Mouse (Mus musculus) MEL (cell line): ENCODE measurements around the gene Cox7a1. TPM values are rescaled to one million over a fixed set of nuclear protein-coding genes. Genes with fewer than 3 reads are reported as not detected.
A peak's percentile ranks its signal among the peaks of the same experiment; 100 is the strongest.

ENCODE experiments used
- DNase-seq: peaks from one replicate; pipeline ENCODE4 v3.0.0; 2011; ENCODE audit warnings: low read depth, low spot score
- H3K27ac ChIP-seq: 2 replicates; pipeline ENCODE4 v1.5.1; 2012; ENCODE audit warnings: low read depth, mild to moderate bottlenecking, control low read depth, low read length, moderate library complexity; ENCODE audit not compliant: control insufficient read depth
- H3K27me3 ChIP-seq, 2 experiments: fragments of 150-350 bp in 1 of 2; sonication (generic) in 1 of 2; 2 replicates each; pipeline ENCODE4 v1.6.1; 2012; ENCODE audit warnings: low read length in 2 of 2, mild to moderate bottlenecking in 2 of 2, improper control_type of control experiment in 1 of 2, moderate library complexity in 1 of 2; ENCODE audit not compliant: insufficient read depth in 2 of 2, control insufficient read depth in 1 of 2
- H3K36me3 ChIP-seq, 2 experiments: 2 replicates each; pipeline ENCODE4 v1.6.1; 2012 to 2014; ENCODE audit warnings: low read length in 2 of 2, improper control_type of control experiment in 1 of 2, inconsistent platforms in 1 of 2, mild to moderate bottlenecking in 1 of 2; ENCODE audit not compliant: insufficient read depth in 2 of 2, control insufficient read depth in 1 of 2
- H3K4me1 ChIP-seq, 2 experiments: fragments of 150-350 bp in 1 of 2; sonication (generic) in 1 of 2; 2 replicates each; pipeline ENCODE4 v1.6.1; 2012; ENCODE audit warnings: low read length in 2 of 2, improper control_type of control experiment in 1 of 2, mild to moderate bottlenecking in 1 of 2; ENCODE audit not compliant: insufficient read depth in 2 of 2, control insufficient read depth in 1 of 2
- H3K4me3 ChIP-seq, 2 experiments: fragments of 150-350 bp in 1 of 2; sonication (generic) in 1 of 2; 2 replicates each; pipeline ENCODE4 v1.5.1; 2012; ENCODE audit warnings: low read depth in 2 of 2, low read length in 2 of 2, mild to moderate bottlenecking in 2 of 2, moderate library complexity in 2 of 2, control low read depth in 1 of 2, improper control_type of control experiment in 1 of 2; ENCODE audit not compliant: control insufficient read depth in 1 of 2, insufficient read depth in 1 of 2
- H3K79me2 ChIP-seq: 2 replicates; pipeline ENCODE4 v1.6.1; 2012; ENCODE audit warnings: mild to moderate bottlenecking, low read length, moderate library complexity; ENCODE audit not compliant: control insufficient read depth, poor library complexity, insufficient read depth
- H3K9ac ChIP-seq: 2 replicates; pipeline ENCODE4 v1.6.1; 2012; ENCODE audit warnings: low read depth, mild to moderate bottlenecking, control low read depth, low read length, moderate library complexity; ENCODE audit not compliant: control insufficient read depth, poor library complexity, severe bottlenecking
- H3K9me3 ChIP-seq: fragments of 150-350 bp; sonication (generic); replicated peaks from 2 replicates; pipeline ENCODE4 v1.6.1; 2012; ENCODE audit warnings: mild to moderate bottlenecking, low read length, improper control_type of control experiment, moderate library complexity; ENCODE audit not compliant: insufficient read depth
- BHLHE40 ChIP-seq: IDR thresholded peaks from 2 replicates; pipeline ENCODE4 v1.6.1; 2012; ENCODE audit warnings: low read depth, mild to moderate bottlenecking, inconsistent platforms, low read length, improper control_type of control experiment, borderline replicate concordance
- CHD1 ChIP-seq: IDR thresholded peaks from 2 replicates; pipeline ENCODE4 v1.6.1; 2012; ENCODE audit warnings: low read depth, mild to moderate bottlenecking, inconsistent platforms, low read length, improper control_type of control experiment
- CHD2 ChIP-seq: IDR thresholded peaks from 2 replicates; pipeline ENCODE4 v1.6.1; 2011; ENCODE audit warnings: low read length, improper control_type of control experiment
- CTCF ChIP-seq, 3 experiments: IDR thresholded peaks in 2 of 3; conservative IDR thresholded peaks in 1 of 3; 2 replicates each; pipeline ENCODE4 v1.5.1; 2011 to 2012; ENCODE audit warnings: low read length in 3 of 3, low read depth in 2 of 3, mild to moderate bottlenecking in 2 of 3, improper control_type of control experiment in 1 of 3, inconsistent platforms in 1 of 3, mixed read lengths in 1 of 3, moderate library complexity in 1 of 3; ENCODE audit not compliant: control insufficient read depth in 1 of 3, insufficient read depth in 1 of 3, poor library complexity in 1 of 3, severe bottlenecking in 1 of 3
- E2F4 ChIP-seq: IDR thresholded peaks from 2 replicates; pipeline ENCODE4 v1.6.1; 2011; ENCODE audit warnings: low read depth, low read length, improper control_type of control experiment, borderline replicate concordance
- ELF1 ChIP-seq: IDR thresholded peaks from 2 replicates; pipeline ENCODE4 v1.6.1; 2014; ENCODE audit warnings: low read depth, mild to moderate bottlenecking, inconsistent platforms, low read length, improper control_type of control experiment, moderate library complexity
- EP300 ChIP-seq, 2 experiments: IDR thresholded peaks; 2 replicates each; pipeline ENCODE4 v1.6.1; 2011; ENCODE audit warnings: improper control_type of control experiment in 2 of 2, low read length in 2 of 2, low read depth in 1 of 2, mild to moderate bottlenecking in 1 of 2
- ETS1 ChIP-seq: IDR thresholded peaks from 2 replicates; pipeline ENCODE4 v1.6.1; 2012; ENCODE audit warnings: low read depth, mild to moderate bottlenecking, inconsistent platforms, low read length, improper control_type of control experiment, moderate library complexity
- GABPA ChIP-seq: IDR thresholded peaks from 2 replicates; pipeline ENCODE4 v1.6.1; 2012; ENCODE audit warnings: low read depth, mild to moderate bottlenecking, inconsistent platforms, low read length, improper control_type of control experiment, moderate library complexity
- GATA1 ChIP-seq: IDR thresholded peaks from 2 replicates; pipeline ENCODE4 v1.6.1; 2011; ENCODE audit warnings: low read depth, low read length, improper control_type of control experiment
- HCFC1 ChIP-seq: IDR thresholded peaks from 2 replicates; pipeline ENCODE4 v1.6.1; 2012; ENCODE audit warnings: low read depth, mild to moderate bottlenecking, inconsistent platforms, low read length, improper control_type of control experiment, moderate library complexity
- JUND ChIP-seq: IDR thresholded peaks from 2 replicates; pipeline ENCODE4 v1.6.1; 2011; ENCODE audit warnings: low read depth, mild to moderate bottlenecking, improper control_type of control experiment, low read length
- MAFK ChIP-seq: IDR thresholded peaks from 2 replicates; pipeline ENCODE4 v1.6.1; 2011; ENCODE audit warnings: low read depth, mild to moderate bottlenecking, low read length, improper control_type of control experiment, borderline replicate concordance
- MAX ChIP-seq: IDR thresholded peaks from 2 replicates; pipeline ENCODE4 v1.6.1; 2011; ENCODE audit warnings: low read length, improper control_type of control experiment
- MAZ ChIP-seq: IDR thresholded peaks from 2 replicates; pipeline ENCODE4 v1.6.1; 2012; ENCODE audit warnings: low read depth, mild to moderate bottlenecking, inconsistent platforms, low read length, improper control_type of control experiment
- MEF2A ChIP-seq: IDR thresholded peaks from 2 replicates; pipeline ENCODE4 v1.6.1; 2014; ENCODE audit warnings: low read depth, mild to moderate bottlenecking, inconsistent platforms, low read length, improper control_type of control experiment; ENCODE audit not compliant: poor library complexity, insufficient replicate concordance, severe bottlenecking; ENCODE audit errors: extremely low read depth
- MXI1 ChIP-seq: IDR thresholded peaks from 2 replicates; pipeline ENCODE4 v1.6.1; 2011; ENCODE audit warnings: mild to moderate bottlenecking, low read depth, low read length, improper control_type of control experiment
- MYB ChIP-seq: IDR thresholded peaks from 2 replicates; pipeline ENCODE4 v1.6.1; 2011; ENCODE audit warnings: mild to moderate bottlenecking, low read depth, low read length, improper control_type of control experiment
- MYC ChIP-seq: IDR thresholded peaks from 2 replicates; pipeline ENCODE4 v1.6.1; 2011; ENCODE audit warnings: low read depth, mild to moderate bottlenecking, low read length, improper control_type of control experiment, moderate library complexity
- NELFE ChIP-seq: IDR thresholded peaks from 2 replicates; pipeline ENCODE4 v1.6.1; 2011; ENCODE audit warnings: low read depth, low read length, improper control_type of control experiment
- POLR2A ChIP-seq, 2 experiments: IDR thresholded peaks; 2 replicates each; pipeline ENCODE4 v1.6.1; 2011 to 2012; ENCODE audit warnings: low read length in 2 of 2, mild to moderate bottlenecking in 2 of 2, control low read depth in 1 of 2, improper control_type of control experiment in 1 of 2, low read depth in 1 of 2, moderate library complexity in 1 of 2; ENCODE audit not compliant: control insufficient read depth in 1 of 2, insufficient read depth in 1 of 2, poor library complexity in 1 of 2
- POLR2AphosphoS2 ChIP-seq: IDR thresholded peaks from 2 replicates; pipeline ENCODE4 v1.6.1; 2011; ENCODE audit warnings: low read length, improper control_type of control experiment
- POLR2AphosphoS5 ChIP-seq: IDR thresholded peaks from 2 replicates; pipeline ENCODE4 v1.6.1; 2012; ENCODE audit warnings: low read depth, borderline replicate concordance, mild to moderate bottlenecking, inconsistent platforms, low read length, moderate library complexity, mixed read lengths
- RAD21 ChIP-seq: IDR thresholded peaks from 2 replicates; pipeline ENCODE4 v1.6.1; 2011; ENCODE audit warnings: mild to moderate bottlenecking, low read depth, low read length, improper control_type of control experiment
- RCOR1 ChIP-seq: IDR thresholded peaks from 2 replicates; pipeline ENCODE4 v1.6.1; 2012; ENCODE audit warnings: low read depth, mild to moderate bottlenecking, inconsistent platforms, low read length, improper control_type of control experiment
- SIN3A ChIP-seq: IDR thresholded peaks from 2 replicates; pipeline ENCODE4 v1.6.1; 2012; ENCODE audit warnings: low read length, improper control_type of control experiment, inconsistent platforms
- SMC3 ChIP-seq: IDR thresholded peaks from 2 replicates; pipeline ENCODE4 v1.6.1; 2011; ENCODE audit warnings: low read depth, low read length, improper control_type of control experiment
- TAL1 ChIP-seq: IDR thresholded peaks from 2 replicates; pipeline ENCODE4 v1.6.1; 2012; ENCODE audit warnings: mild to moderate bottlenecking, inconsistent platforms, low read length, moderate library complexity, mixed read lengths
- TBP ChIP-seq: IDR thresholded peaks from 2 replicates; pipeline ENCODE4 v1.8.0; 2011; ENCODE audit warnings: low read depth, low read length, improper control_type of control experiment
- TCF12 ChIP-seq: IDR thresholded peaks from 2 replicates; pipeline ENCODE4 v1.6.1; 2014; ENCODE audit warnings: low read depth, mild to moderate bottlenecking, inconsistent platforms, low read length, improper control_type of control experiment, moderate library complexity
- UBTF ChIP-seq: IDR thresholded peaks from 2 replicates; pipeline ENCODE4 v1.6.1; 2012; ENCODE audit warnings: low read depth, mild to moderate bottlenecking, inconsistent platforms, low read length, improper control_type of control experiment, moderate library complexity, borderline replicate concordance; ENCODE audit not compliant: insufficient read depth
- USF1 ChIP-seq: IDR thresholded peaks from 2 replicates; pipeline ENCODE4 v1.6.1; 2014; ENCODE audit warnings: low read depth, mild to moderate bottlenecking, inconsistent platforms, low read length, improper control_type of control experiment, moderate library complexity
- USF2 ChIP-seq, 2 experiments: IDR thresholded peaks; 2 replicates each; pipeline ENCODE4 v1.6.1; 2011 to 2012; ENCODE audit warnings: improper control_type of control experiment in 2 of 2, low read length in 2 of 2, borderline replicate concordance in 1 of 2, inconsistent platforms in 1 of 2, low read depth in 1 of 2, mild to moderate bottlenecking in 1 of 2; ENCODE audit not compliant: insufficient read depth in 1 of 2
- ZC3H11A ChIP-seq: IDR thresholded peaks from 2 replicates; pipeline ENCODE4 v1.6.1; 2012; ENCODE audit warnings: low read depth, mild to moderate bottlenecking, inconsistent platforms, low read length, improper control_type of control experiment
- ZKSCAN1 ChIP-seq: IDR thresholded peaks from 2 replicates; pipeline ENCODE4 v1.6.1; 2012; ENCODE audit warnings: low read depth, mild to moderate bottlenecking, inconsistent platforms, low read length, improper control_type of control experiment, moderate library complexity
- ZMIZ1 ChIP-seq: IDR thresholded peaks from 2 replicates; pipeline ENCODE4 v1.6.1; 2012; ENCODE audit warnings: low read depth, mild to moderate bottlenecking, inconsistent platforms, low read length, improper control_type of control experiment, moderate library complexity
- ZNF384 ChIP-seq: IDR thresholded peaks from 2 replicates; pipeline ENCODE4 v1.6.1; 2012; ENCODE audit warnings: low read depth, mild to moderate bottlenecking, inconsistent platforms, low read length, improper control_type of control experiment
- polyA plus RNA-seq, 2 experiments: library from polyadenylated mRNA; stranded (reverse) in 1 of 2; unstranded in 1 of 2; fragments of >175 nt in 1 of 2; fragments of >200 nt in 1 of 2; gene quantifications; 2 replicates each; pipeline versions ENCODE4 v1.2.1 to v1.2.4; 2012; ENCODE audit warnings: low replicate concordance in 2 of 2, low read depth in 1 of 2; ENCODE audit not compliant: insufficient read length in 2 of 2, insufficient read depth in 1 of 2, missing spikeins in 1 of 2
- total RNA-seq: library from RNA; depleted of rRNA; stranded (reverse); fragments of 300-350 nt; gene quantifications from 2 replicates; pipeline ENCODE4 v1.2.3, GENCODE M21; 2012; rRNA removed

Gene Cox7a1
- total RNA-seq, result 8.9 and 9.9 TPM in 2 replicates
- polyA plus RNA-seq, result 10 to 100 TPM in 1 of 2 experiments, not detected in 1; 11.1 TPM

GRCm38 (mm10) chr7:30183879-30184289, at the start of gene Cox7a1:
Gene Cox7a1, plus strand, starts transcription at chr7:30184144.
- Histone ChIP-seq H3K79me2 (no peaks in the 10 kb centered on the region), H3K4me1 (peaks cover 0 to 4% of the 10 kb centered on the region in 2 experiments; a peak in 1 of 4 replicates), H3K27ac (0 out of 2 replicates have a peak within 1 kb of the TSS, but pooled peaks have one; percentile 9), H3K4me3 (peak within 1 kb of the TSS; percentile 40 to 41; a peak in 3 of 4 replicates), H3K27me3 (no peaks in the 10 kb centered on the region), H3K9ac (peak within 1 kb of the TSS; percentile 45), H3K36me3 (peaks cover 0 to 3% of the 10 kb centered on the region in 2 experiments; a peak in 3 of 4 replicates), H3K9me3 (no peaks in the 10 kb centered on the region)
- DNase-seq, result peak; percentile 97
- TF ChIP-seq RCOR1 (peak; percentile 60; the same call in 1 of the 2 replicates), POLR2A (IDR thresholded peaks at IDR 0.05; ENCODE audit: control insufficient read depth in 1 of 2, insufficient read depth in 1 of 2, low read depth in 1 of 2, low read length in 2 of 2, poor library complexity in 1 of 2) (peak in 1 of 2 experiments; percentile 70; a peak in 2 of 4 replicates), USF1 (no peak), TBP (no peak), UBTF (no peak), TCF12 (peak; percentile 37; the same call in 1 of the 2 replicates), ZKSCAN1 (no peak), HCFC1 (peak; percentile 34; the same call in 1 of the 2 replicates), GABPA (no peak), CHD1 (no peak), TAL1 (no peak), ELF1 (peak; percentile 82), MAZ (no peak), CTCF (IDR thresholded peaks at IDR 0.05 in 2 of 3, conservative IDR thresholded peaks at IDR 0.05 in 1 of 3; ENCODE audit: control insufficient read depth in 1 of 3, insufficient read depth in 1 of 3, low read depth in 2 of 3, low read length in 3 of 3, poor library complexity in 1 of 3, severe bottlenecking in 1 of 3) (no peak), MAFK (no peak), MAX (no peak), RAD21 (no peak), POLR2AphosphoS5 (no peak), ETS1 (peak; percentile 80), MEF2A (no peak), ZMIZ1 (0 out of 2 replicates have a peak, but pooled peaks have one; percentile 40), GATA1 (peak; percentile 99), SIN3A (peak; percentile 64), MXI1 (0 out of 2 replicates have a peak, but pooled peaks have one; percentile 25), EP300 (IDR thresholded peaks at IDR 0.05; ENCODE audit: low read depth in 1 of 2, low read length in 2 of 2) (peak; percentile 66 to 73), USF2 (IDR thresholded peaks at IDR 0.05; ENCODE audit: borderline replicate concordance in 1 of 2, insufficient read depth in 1 of 2, low read depth in 1 of 2, low read length in 2 of 2) (no peak), ZC3H11A (no peak), BHLHE40 (no peak), POLR2AphosphoS2 (peak; percentile 15; the same call in 1 of the 2 replicates), ZNF384 (peak; percentile 28; the same call in 1 of the 2 replicates), JUND (no peak), E2F4 (no peak), NELFE (no peak), MYB (no peak), SMC3 (no peak), CHD2 (no peak), MYC (no peak)
